Mouse (Mus musculus) cortical plate, adult 2 months (tissue): Measurements from ENCODE around the gene Foxf1. TPM values are rescaled to one million over a fixed set of nuclear protein-coding genes. Genes with fewer than 3 reads are reported as not detected.

Experiments used
- H3K27ac ChIP-seq: fragments of 200-500 bp; 2 replicates; pipeline ENCODE4 v1.5.1; 2012; ENCODE audit warnings: low read length, control low read depth, inconsistent platforms; ENCODE audit not compliant: insufficient read depth
- H3K4me1 ChIP-seq: fragments of 200-500 bp; 2 replicates; pipeline ENCODE4 v1.6.1; 2011; ENCODE audit warnings: low read length; ENCODE audit not compliant: control insufficient read depth, insufficient read depth
- H3K4me3 ChIP-seq: fragments of 200-500 bp; 2 replicates; pipeline ENCODE4 v1.5.1; 2011; ENCODE audit warnings: mild to moderate bottlenecking, low read length, control low read depth; ENCODE audit not compliant: insufficient read depth
- CTCF ChIP-seq: fragments of 200-500 bp; IDR thresholded peaks from 2 replicates; pipeline ENCODE4 v1.5.1; 2011; ENCODE audit warnings: mild to moderate bottlenecking, control low read depth, low read length; ENCODE audit not compliant: insufficient read depth; ENCODE audit errors: extremely low read depth
- POLR2A ChIP-seq: fragments of 200-500 bp; IDR thresholded peaks from 2 replicates; pipeline ENCODE4 v1.6.1; 2011; ENCODE audit warnings: mild to moderate bottlenecking, low read length, control low read depth; ENCODE audit not compliant: insufficient read depth; ENCODE audit errors: extremely low read depth
- polyA plus RNA-seq: library from polyadenylated mRNA; depleted of rRNA; stranded (reverse); fragments of >200 nt; gene quantifications from 2 replicates; pipeline ENCODE4 v1.2.3, GENCODE M21; 2012

Gene Foxf1
- polyA plus RNA-seq, 1 experiment, result 1.8 TPM

- no peaks in the 10 kb centered on the region for H3K4me1 ChIP-seq
- H3K4me3 ChIP-seq, result no peak overlapping the region
- TF ChIP-seq POLR2A, result no peak
- no peak for TF ChIP-seq CTCF
Measured at GRCm38 (mm10) chr8:121081398-121081797, 2.8 kb upstream of the Foxf1 start.

GRCm38 (mm10) chr8:121082218-121083092 is 1.7 kb upstream of the Foxf1 start:
- TF ChIP-seq CTCF (no peak), POLR2A (no peak)
- H3K4me3 ChIP-seq, result no peak overlapping the region; the same call in 1 of the 2 replicates
- H3K4me1 ChIP-seq, result no peaks in the 10 kb centered on the region
- no peak overlapping the region; the same call in 1 of the 2 replicates for H3K27ac ChIP-seq

More at GRCm38 (mm10) chr8:121081398-121081797, 2.8 kb upstream of the Foxf1 start:
- H3K27ac ChIP-seq, result no peak overlapping the region

DNA sequence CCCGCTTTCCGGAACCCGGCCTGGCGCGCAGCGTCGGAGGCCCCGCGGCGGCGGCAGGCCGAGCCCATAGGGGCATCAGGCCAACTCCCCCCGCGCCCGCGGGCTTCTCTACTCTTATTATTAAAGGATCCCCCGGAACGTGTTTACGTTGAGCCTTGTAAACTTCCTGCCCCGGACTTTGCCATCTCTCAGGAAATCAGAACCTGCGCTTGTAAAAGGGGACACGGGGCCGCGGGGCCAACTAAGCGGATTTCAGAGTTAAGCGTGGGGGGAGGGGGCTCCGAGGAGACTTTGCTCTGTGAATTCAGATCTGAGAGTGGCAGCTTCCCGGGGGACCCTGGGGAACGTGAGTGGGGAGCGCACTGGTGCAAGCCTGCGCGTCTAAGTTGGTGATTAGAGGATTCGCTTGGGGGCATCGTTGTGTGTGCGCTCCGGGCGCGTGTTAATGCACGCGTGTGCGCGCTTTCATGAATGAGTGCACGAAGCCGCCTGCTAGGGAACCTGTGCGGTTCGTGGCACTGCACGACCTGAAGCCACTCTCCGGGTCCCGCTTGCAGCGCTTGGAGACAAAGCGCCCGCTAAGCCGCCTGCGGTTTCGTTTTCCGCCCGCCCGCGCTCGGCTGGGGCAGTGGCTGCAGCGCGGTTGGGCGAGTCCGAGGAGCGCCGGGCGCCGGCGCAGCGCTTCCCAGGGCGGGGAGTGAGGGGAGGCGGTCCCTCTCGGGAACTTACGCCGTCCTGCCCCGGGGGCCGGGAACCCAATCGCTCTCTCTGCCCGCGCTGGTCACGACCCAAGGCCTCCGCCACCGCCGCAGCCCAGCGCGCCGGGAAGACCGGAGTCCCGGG is 872 bp upstream of the Foxf1 start:
- Histone ChIP-seq H3K4me1 (no peaks in the 10 kb centered on the region), H3K27ac (peak overlapping the region; percentile 45; the same call in 1 of the 2 replicates), H3K4me3 (peak overlapping the region; percentile 24; the same call in 1 of the 2 replicates)
- TF ChIP-seq CTCF (no peak), POLR2A (no peak)

DNA sequence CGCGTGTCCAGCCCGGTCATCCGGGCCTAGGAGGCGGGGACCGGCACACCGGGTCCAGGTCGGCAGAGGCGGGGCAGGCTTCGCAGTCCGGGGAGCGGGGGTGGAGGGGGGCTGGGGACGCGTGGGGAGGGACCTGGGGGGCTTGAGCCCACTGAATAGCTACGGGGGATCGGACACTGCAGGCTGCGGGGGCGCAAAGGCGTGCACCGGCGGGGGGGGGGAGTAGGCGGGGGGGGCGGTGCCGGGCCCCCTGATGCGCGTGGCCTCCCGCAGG is 313 bp upstream of the Foxf1 start:
- 0 out of 2 replicates have a peak overlapping the region, but pooled peaks have one; percentile 24 for H3K4me3 ChIP-seq
- H3K27ac ChIP-seq, result no peak overlapping the region
- no peaks in the 10 kb centered on the region for H3K4me1 ChIP-seq
- TF ChIP-seq POLR2A (no peak), CTCF (no peak)

DNA sequence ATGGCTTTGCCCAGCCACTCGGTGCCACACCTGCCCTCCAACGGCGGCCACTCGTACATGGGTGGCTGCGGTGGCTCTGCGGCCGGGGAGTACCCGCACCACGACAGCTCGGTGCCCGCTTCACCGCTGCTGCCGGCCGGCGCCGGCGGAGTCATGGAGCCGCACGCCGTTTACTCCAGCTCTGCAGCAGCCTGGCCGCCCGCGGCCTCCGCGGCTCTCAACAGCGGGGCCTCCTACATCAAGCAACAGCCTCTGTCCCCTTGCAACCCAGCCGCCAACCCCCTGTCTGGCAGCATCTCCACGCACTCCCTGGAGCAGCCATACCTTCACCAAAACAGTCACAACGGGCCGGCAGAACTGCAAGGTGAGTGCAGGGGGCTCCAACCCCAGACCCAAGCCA is 825 bp downstream of the Foxf1 start:
- H3K4me3 ChIP-seq, result peak overlapping the region; percentile 27; the same call in 1 of the 2 replicates
- no peak overlapping the region for H3K27ac ChIP-seq
- TF ChIP-seq POLR2A (no peak), CTCF (no peak)
- no peaks in the 10 kb centered on the region for H3K4me1 ChIP-seq

GRCm38 (mm10) chr8:121085561-121085960 is 1.4 kb downstream of the Foxf1 start:
- H3K27ac ChIP-seq, result no peak overlapping the region
- H3K4me1 ChIP-seq, result no peaks in the 10 kb centered on the region
- no peak overlapping the region for H3K4me3 ChIP-seq
- TF ChIP-seq POLR2A (no peak), CTCF (no peak)

DNA sequence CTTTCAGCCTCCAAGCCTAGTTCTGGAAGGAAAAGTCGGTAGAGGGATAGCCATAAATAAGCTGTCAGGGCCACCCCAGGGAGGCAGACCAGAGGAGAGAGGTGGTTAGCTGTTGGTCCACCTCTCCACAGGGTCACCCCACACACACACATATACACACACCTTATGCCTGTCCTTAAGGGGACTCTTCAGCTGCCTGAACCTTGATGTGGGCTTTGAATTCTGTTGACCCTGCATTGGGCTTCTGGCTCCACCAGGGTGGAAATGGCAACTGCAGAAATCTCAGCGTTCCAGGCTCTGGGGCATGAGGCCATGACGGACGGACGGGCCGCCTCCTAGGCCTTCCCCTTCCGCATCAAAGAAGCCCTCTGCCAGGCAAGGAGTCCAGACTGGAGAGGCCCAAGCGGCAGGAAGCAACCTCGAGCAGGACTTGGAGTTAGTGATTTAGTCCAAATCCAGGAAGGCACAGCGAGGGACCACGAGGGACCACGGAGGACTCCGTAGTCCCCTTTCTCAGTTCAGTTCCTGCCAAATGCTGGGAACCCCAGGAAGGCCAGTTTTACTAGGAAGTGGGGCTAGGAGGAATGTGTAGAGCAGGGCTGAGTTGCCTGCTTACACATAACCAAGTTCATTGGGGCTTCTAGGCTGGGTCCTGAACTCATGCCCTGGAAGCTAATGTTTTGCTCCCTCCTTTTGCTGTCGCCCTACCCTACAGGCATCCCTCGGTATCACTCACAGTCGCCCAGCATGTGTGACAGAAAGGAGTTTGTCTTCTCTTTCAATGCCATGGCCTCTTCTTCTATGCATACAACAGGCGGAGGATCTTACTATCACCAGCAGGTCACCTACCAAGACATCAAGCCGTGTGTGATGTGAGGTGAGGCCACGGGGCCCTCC is 2.1 kb downstream of the Foxf1 start:
- no peak overlapping the region for H3K4me3 ChIP-seq
- TF ChIP-seq CTCF, result no peak
- no peak for TF ChIP-seq POLR2A
- H3K4me1 ChIP-seq, result no peaks in the 10 kb centered on the region
- no peak overlapping the region for H3K27ac ChIP-seq

DNA sequence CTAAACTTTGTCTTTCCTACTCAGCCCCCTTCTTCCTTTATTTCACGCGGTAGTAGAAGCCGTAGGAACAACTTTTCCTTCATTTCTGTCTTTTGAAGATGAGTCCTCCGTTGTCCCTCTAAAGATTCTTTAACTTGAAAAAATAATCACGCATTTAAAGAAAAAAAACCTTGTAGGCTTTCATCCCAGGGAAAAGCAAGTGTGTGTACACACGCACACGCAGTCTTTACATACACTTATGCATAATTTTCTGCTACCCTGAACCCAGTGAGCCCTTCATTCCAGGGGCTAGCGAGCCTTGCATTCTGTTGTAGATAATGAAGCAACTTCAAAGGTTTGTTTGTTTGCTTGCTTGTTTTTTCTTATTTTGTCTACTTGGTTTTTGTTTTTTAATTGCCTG is 4.1 kb downstream of the Foxf1 start:
- Histone ChIP-seq H3K4me1 (no peaks in the 10 kb centered on the region), H3K4me3 (no peak overlapping the region), H3K27ac (no peak overlapping the region)
- TF ChIP-seq POLR2A (no peak), CTCF (no peak)
